Mouse (Mus musculus): ENCODE measurements around the gene Phc2. TPM values are rescaled to one million over a fixed set of nuclear protein-coding genes. Genes with fewer than 3 reads are reported as not detected.

Phc2 gene
- polyA plus RNA-seq, 1 experiment from 2014 or later, result 35.8 TPM

DNA sequence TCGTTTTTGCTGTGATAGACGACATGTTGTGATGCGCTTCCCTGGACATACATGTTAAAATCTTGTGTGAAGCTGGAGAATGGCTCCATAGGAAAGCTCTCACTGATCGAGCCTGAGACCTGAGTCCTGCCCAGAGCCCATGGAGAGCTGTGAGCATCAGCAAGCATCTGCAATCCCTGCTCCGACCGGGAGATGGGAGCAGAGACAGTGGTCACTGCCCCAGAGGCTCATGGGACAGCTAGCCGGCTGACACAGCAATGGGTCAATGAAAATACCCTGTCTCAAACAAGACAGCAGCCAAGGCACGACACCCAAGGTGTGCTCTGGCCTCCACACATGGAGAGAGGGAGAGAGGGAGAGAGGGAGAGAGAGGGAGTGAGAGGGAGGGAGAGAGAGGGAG is 26.6 kb downstream of the Phc2 start:
- H3K36me3 ChIP-seq, result no peaks in the 10 kb centered on the region
- no peak for ATAC-seq (ENCODE audit: low FRiP score)
- no peaks in the 10 kb centered on the region for H3K9me3 ChIP-seq
- H3K9ac ChIP-seq, result no peak overlapping the region
- H3K4me3 ChIP-seq, result no peak overlapping the region
- no peaks in the 10 kb centered on the region for H3K27me3 ChIP-seq
- peaks cover 57% of the 10 kb centered on the region for H3K4me1 ChIP-seq (replicated peaks)
- WGBS, result 54% methylated on average over 8 of the region's 8 CpGs
- no peak overlapping the region for H3K27ac ChIP-seq
- H3K4me2 ChIP-seq, result no peak overlapping the region

DNA sequence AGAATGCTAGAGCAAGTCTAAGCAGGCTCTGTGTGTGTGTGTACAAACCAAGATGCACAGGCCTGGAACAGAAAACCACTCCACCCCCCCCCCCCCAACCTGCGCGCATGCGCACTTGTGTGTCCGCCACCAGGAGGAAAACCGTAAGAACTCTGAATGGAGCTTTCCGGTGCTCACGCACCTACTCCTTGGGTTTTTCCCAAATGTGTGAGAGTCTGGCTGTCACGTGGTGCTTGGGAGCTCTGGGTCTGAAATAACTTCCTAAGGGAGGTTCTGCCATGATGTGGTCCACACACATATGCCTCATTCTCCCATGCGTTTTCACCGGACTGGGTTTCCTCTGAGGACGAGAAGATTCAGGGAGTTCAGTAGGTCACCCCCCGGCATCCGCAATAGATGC is 27.8 kb downstream of the Phc2 start:
- Histone ChIP-seq H3K27me3 (no peaks in the 10 kb centered on the region), H3K4me1 (replicated peaks) (peaks cover 57% of the 10 kb centered on the region), H3K9me3 (no peaks in the 10 kb centered on the region), H3K4me3 (no peak overlapping the region), H3K4me2 (no peak overlapping the region), H3K36me3 (no peaks in the 10 kb centered on the region), H3K9ac (no peak overlapping the region), H3K27ac (peak overlapping the region; percentile 86; the same call in 1 of the 2 replicates)
- 92% methylated on average over 13 of the region's 13 CpGs for WGBS
- ATAC-seq (ENCODE audit: low FRiP score), result no peak

DNA sequence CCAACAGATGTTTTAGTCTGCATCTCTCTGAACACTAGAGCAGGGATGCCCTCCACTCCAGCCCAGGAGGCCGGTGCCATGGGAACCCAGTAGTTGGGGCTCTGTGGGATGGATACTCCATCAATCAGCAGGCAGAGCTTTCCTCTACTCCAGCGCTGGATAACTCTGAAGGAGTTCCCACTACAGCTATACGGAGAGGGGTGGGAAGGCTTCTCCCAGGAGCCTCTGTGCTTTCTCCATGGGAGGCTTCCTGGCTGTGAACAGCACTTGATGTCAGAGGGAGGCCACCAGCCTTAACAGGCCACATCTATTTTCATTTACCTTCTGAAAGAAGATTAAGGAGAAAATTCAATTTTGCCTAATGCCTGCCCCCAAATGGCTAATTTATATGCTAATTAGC is 29.2 kb downstream of the Phc2 start:
- H3K9me3 ChIP-seq, result no peaks in the 10 kb centered on the region
- 0 out of 2 replicates have a peak overlapping the region, but pooled peaks have one; percentile 4 for H3K4me2 ChIP-seq
- H3K27ac ChIP-seq, result peak overlapping the region; percentile 86
- no peaks in the 10 kb centered on the region for H3K36me3 ChIP-seq
- peak; percentile 45 for ATAC-seq (ENCODE audit: low FRiP score)
- H3K4me1 ChIP-seq (replicated peaks), result peaks cover 61% of the 10 kb centered on the region
- WGBS, result 25% methylated on average over 3 of the region's 3 CpGs
- H3K9ac ChIP-seq, result no peak overlapping the region; the same call in 1 of the 2 replicates
- H3K4me3 ChIP-seq, result no peak overlapping the region
- H3K27me3 ChIP-seq, result no peaks in the 10 kb centered on the region

DNA sequence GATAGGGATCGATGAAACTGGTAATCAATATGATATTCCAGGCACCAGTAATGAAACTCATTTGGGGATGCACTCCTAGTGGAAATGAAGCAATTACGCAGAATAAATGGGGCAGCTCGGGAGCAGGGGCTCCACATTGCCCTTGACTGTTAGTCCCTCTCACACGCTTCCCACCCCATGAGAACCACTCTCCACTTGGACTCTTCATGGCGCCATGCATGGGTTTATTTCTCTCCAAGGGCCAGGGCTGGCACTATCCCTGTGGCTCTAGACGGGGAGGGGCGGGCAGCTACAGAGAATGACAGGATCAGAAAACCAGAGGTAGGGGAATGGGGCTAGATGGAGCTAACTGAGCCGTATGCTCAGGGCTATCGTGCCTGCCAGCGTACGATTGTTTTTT is 29.6 kb downstream of the Phc2 start:
- H3K36me3 ChIP-seq, result no peaks in the 10 kb centered on the region
- H3K27ac ChIP-seq, result peak overlapping the region; percentile 86; the same call in 1 of the 2 replicates
- no peak overlapping the region for H3K4me3 ChIP-seq
- H3K9me3 ChIP-seq, result no peaks in the 10 kb centered on the region
- 56% methylated on average over 11 of the region's 11 CpGs for WGBS
- no peak overlapping the region; the same call in 1 of the 2 replicates for H3K9ac ChIP-seq
- ATAC-seq (ENCODE audit: low FRiP score), result 0 out of 2 replicates have a peak, but pooled peaks have one; percentile 40
- H3K4me1 ChIP-seq (replicated peaks), result peaks cover 61% of the 10 kb centered on the region
- H3K27me3 ChIP-seq, result no peaks in the 10 kb centered on the region
- no peak overlapping the region for H3K4me2 ChIP-seq

DNA sequence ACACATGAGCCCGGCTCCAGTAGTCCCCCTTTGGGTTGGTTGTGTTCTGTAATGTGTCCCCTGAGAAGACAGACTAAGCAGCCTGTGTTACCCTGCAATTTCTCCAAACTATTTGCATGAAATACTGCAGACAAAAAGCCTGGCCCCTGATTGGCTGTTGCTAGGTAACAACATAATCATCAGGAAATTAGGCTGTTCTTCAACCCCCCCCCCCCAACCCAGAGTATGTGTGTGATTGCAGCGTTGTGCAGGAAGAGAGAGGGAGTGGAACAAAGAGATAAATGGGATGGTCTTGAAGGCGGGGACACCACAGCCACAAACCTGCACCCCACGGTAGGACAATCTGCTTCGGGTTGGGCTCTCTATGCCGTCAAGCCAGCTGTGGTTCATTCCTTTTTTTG is 34.0 kb downstream of the Phc2 start:
- Histone ChIP-seq H3K4me1 (replicated peaks) (peaks cover 73% of the 10 kb centered on the region), H3K4me3 (peak overlapping the region; percentile 31; the same call in 1 of the 2 replicates), H3K4me2 (peak overlapping the region; percentile 54), H3K9me3 (no peaks in the 10 kb centered on the region), H3K27ac (peak overlapping the region; percentile 90), H3K27me3 (no peaks in the 10 kb centered on the region), H3K36me3 (no peaks in the 10 kb centered on the region), H3K9ac (no peak overlapping the region)
- 19% methylated on average over 6 of the region's 6 CpGs for WGBS
- peak; percentile 47 for ATAC-seq (ENCODE audit: low FRiP score)

DNA sequence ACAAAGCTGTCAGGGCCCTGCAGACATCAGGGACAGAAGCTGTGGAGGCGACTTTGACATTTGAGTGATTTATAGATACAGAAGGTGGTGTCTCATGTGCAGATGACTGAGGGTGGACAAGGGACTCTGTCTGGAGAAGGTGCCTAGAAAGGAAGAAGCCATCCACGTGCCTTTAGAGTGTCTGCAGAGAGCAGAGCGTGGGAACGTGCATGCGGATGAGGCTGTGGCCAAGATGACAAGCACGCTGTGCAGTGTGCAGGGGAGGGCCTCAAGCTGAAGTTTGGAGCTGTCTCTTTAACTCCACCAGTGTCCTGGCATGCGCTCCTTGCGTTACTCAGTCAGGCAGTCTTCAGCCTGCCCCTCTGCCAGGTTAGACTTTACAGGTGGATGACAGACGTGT is 34.5 kb downstream of the Phc2 start:
- H3K27ac ChIP-seq, result peak overlapping the region; percentile 90
- H3K4me3 ChIP-seq, result peak overlapping the region; percentile 31
- H3K36me3 ChIP-seq, result no peaks in the 10 kb centered on the region
- H3K9me3 ChIP-seq, result no peaks in the 10 kb centered on the region
- H3K27me3 ChIP-seq, result no peaks in the 10 kb centered on the region
- H3K4me1 ChIP-seq (replicated peaks), result peaks cover 73% of the 10 kb centered on the region
- peak overlapping the region; percentile 54 for H3K4me2 ChIP-seq
- ATAC-seq (ENCODE audit: low FRiP score), result peak; percentile 65
- 51% methylated on average over 9 of the region's 9 CpGs for WGBS
- peak overlapping the region; percentile 64 for H3K9ac ChIP-seq

DNA sequence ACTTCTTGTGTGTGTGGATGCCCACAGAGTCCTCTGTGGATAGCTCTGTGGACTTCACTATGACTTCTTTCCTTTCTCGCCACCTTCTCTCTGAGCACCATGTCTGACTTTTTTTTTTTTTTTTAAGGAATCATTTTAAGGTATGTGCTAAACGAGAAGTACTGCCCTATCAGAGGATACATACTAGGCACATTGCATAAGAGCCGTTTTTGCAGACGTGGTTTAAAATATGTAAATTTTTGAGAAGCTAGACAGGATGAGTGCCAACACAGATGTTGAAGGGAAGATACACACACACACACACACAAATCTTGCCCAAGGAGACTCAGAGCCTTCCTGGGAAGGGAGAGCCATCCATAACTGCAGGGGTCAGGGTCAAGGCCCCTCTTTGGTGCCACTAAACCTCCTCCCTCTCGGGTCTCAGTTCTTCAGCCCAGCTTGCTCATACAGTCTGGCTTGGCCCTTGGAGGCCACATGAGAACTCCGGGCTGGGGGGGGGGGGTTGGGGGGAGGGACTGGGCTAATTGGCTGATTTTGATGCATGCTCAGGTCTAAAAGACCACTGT is 35.3 kb downstream of the Phc2 start:
- H3K4me3 ChIP-seq, result peak overlapping the region; percentile 31
- 67% methylated on average over 6 of the region's 6 CpGs for WGBS
- ATAC-seq (ENCODE audit: low FRiP score), result no peak
- H3K9me3 ChIP-seq, result no peaks in the 10 kb centered on the region
- H3K4me1 ChIP-seq (replicated peaks), result peaks cover 72% of the 10 kb centered on the region
- H3K4me2 ChIP-seq, result peak overlapping the region; percentile 54
- peak overlapping the region; percentile 64; the same call in 1 of the 2 replicates for H3K9ac ChIP-seq
- peak overlapping the region; percentile 90 for H3K27ac ChIP-seq
- no peaks in the 10 kb centered on the region for H3K36me3 ChIP-seq
- H3K27me3 ChIP-seq, result no peaks in the 10 kb centered on the region

DNA sequence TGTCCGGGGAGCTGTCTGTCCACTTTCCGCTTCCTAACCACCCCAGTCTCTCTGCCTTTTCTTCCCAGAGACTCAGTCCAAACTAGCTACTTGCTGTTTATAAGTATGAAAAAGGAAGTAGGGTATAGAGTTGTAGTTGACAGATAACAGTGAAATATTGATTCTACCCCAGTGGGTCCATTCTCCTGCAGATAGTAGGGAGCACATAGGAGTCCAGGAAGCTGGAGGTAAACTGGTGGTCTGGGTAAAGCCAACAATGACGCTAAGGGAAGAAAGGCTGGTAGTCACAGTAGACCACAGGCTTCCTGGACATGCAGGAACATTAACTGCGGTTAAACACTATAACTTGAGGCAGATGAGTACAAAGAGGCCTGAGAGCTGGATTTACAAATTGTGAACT is 36.7 kb downstream of the Phc2 start:
- Histone ChIP-seq H3K4me3 (no peak overlapping the region), H3K27me3 (no peaks in the 10 kb centered on the region), H3K4me2 (0 out of 2 replicates have a peak overlapping the region, but pooled peaks have one; percentile 54), H3K36me3 (no peaks in the 10 kb centered on the region), H3K9me3 (no peaks in the 10 kb centered on the region), H3K27ac (peak overlapping the region; percentile 44; the same call in 1 of the 2 replicates), H3K4me1 (replicated peaks) (peaks cover 82% of the 10 kb centered on the region), H3K9ac (no peak overlapping the region)
- no peak for ATAC-seq (ENCODE audit: low FRiP score)
- 83% methylated on average over 4 of the region's 4 CpGs for WGBS

DNA sequence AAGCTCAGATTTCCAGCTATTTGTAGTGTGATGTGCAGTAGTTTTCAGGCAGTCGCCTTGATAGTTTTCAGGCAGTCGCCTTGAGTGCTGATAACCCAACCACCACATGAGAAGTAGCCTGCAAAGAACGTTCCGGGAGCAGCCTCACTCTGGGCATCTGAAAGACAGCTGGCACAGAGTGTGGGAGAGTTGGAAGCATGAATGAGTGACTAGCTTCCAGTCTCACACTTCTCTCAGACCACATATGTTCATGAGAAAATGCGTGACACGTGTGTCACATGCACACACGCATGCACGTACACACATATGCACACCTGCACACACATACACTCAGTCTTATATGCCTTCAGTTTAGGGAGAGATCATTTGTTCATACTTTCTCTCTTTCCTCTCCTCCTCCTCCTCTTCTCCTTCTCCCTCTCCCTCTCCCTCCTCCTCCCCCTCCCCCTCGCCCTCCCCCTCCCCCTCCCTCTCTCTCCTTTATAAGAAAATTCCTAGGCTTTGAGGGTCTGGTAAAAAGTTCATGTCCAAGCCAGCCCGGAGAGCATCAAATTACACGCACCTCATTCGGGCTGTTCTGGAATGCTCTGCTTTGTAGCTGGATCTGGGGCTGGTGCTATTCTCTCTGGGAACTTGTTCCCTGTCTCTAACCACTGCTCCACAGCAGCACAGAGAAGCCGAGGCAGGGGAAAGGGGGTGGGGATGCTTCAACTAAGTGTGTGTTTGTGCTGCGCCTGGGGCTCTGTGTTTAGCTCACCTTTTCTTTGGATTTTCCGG is 37.8 kb downstream of the Phc2 start:
- H3K36me3 ChIP-seq, result no peaks in the 10 kb centered on the region
- H3K27ac ChIP-seq, result peak overlapping the region; percentile 69
- 0 out of 2 replicates have a peak overlapping the region, but pooled peaks have one; percentile 11 for H3K9ac ChIP-seq
- H3K4me1 ChIP-seq (replicated peaks), result peaks cover 93% of the 10 kb centered on the region
- no peak for ATAC-seq (ENCODE audit: low FRiP score)
- WGBS, result 71% methylated on average over 14 of the region's 15 CpGs
- no peaks in the 10 kb centered on the region for H3K9me3 ChIP-seq
- no peaks in the 10 kb centered on the region for H3K27me3 ChIP-seq
- no peak overlapping the region for H3K4me3 ChIP-seq
- 0 out of 2 replicates have a peak overlapping the region, but pooled peaks have one; percentile 9 for H3K4me2 ChIP-seq

DNA sequence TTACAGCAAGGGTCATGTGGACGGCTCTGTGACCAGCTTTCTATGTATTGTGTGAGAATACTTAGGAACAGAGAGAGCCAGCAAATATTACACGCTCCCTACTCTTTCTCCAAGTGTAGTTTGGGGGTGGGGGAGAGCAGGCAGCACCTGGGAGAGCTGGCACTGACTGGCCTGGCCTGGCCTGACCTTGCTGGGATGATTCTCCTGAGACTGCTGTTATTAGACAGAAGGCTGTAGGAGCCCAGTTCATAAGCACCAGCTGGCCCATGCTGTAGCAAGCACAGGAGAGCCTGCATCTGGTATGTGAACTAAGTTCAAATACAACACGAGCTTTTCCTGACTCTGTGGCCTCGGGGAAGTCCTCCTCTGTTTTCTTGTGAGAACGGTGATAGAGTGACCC is 38.7 kb downstream of the Phc2 start:
- H3K27ac ChIP-seq, result peak overlapping the region; percentile 69
- WGBS, result 45% methylated on average over 5 of the region's 5 CpGs

DNA sequence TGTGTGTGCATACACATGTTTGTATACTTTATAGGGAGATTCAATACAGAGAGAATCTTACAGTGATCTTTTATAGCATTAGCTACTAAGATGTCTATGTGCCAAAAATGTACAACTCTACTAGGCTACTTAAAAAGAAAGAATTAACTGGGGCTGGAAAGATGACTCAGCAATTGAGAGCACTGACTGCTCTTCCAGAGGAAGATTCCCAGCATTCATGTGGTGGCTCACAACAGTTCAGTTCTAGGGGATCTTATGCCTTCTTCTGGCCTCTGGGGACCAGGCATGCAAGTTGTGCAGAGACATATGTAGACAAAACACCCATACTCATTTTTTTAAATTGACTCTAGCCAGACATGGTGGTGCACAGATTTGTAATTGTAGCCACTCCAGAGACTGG is 39.8 kb downstream of the Phc2 start:
- H3K4me3 ChIP-seq, result no peak overlapping the region
- no peak overlapping the region for H3K9ac ChIP-seq
- no peaks in the 10 kb centered on the region for H3K9me3 ChIP-seq
- H3K4me1 ChIP-seq (replicated peaks), result peaks cover 96% of the 10 kb centered on the region
- H3K27ac ChIP-seq, result no peak overlapping the region; the same call in 1 of the 2 replicates
- no peaks in the 10 kb centered on the region for H3K36me3 ChIP-seq
- no peaks in the 10 kb centered on the region for H3K27me3 ChIP-seq
- ATAC-seq (ENCODE audit: low FRiP score), result no peak
- no peak overlapping the region for H3K4me2 ChIP-seq

More for the DNA sequence above, 38.7 kb downstream of the Phc2 start:
- no peak for ATAC-seq (ENCODE audit: low FRiP score)
- Histone ChIP-seq H3K9me3 (no peaks in the 10 kb centered on the region), H3K4me2 (no peak overlapping the region), H3K9ac (peak overlapping the region; percentile 11; the same call in 1 of the 2 replicates), H3K4me1 (replicated peaks) (peaks cover 96% of the 10 kb centered on the region), H3K4me3 (no peak overlapping the region), H3K27me3 (no peaks in the 10 kb centered on the region), H3K36me3 (no peaks in the 10 kb centered on the region)

DNA sequence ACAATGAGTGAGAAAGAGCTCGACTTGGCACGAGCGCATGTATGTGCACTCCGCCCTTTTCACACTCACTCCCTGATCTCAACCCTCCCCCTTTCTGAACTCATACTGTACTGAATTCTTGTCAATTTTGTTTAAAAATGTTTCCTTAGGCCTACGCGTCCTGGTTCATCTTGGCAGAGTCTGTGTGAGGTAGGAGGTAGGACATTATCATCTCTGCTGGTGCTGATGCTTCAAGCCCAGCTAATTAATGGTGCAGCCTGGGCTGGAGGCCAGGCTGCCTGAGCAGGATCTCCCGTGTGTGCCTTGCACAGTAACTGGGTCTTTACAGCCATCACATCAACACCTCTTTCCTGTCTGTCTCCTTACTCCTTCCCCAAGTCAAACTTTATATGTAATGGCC is 40.6 kb downstream of the Phc2 start:
- no peak overlapping the region for H3K4me3 ChIP-seq
- H3K36me3 ChIP-seq, result no peaks in the 10 kb centered on the region
- 80% methylated on average over 7 of the region's 7 CpGs for WGBS
- H3K27ac ChIP-seq, result peak overlapping the region; percentile 41; the same call in 1 of the 2 replicates
- no peaks in the 10 kb centered on the region for H3K9me3 ChIP-seq
- peaks cover 91% of the 10 kb centered on the region for H3K4me1 ChIP-seq (replicated peaks)
- no peak overlapping the region for H3K4me2 ChIP-seq
- ATAC-seq (ENCODE audit: low FRiP score), result no peak
- H3K9ac ChIP-seq, result no peak overlapping the region
- H3K27me3 ChIP-seq, result no peaks in the 10 kb centered on the region
